Mouse (Mus musculus) testis, adult 2 months (tissue): ENCODE data around the gene Zfp536. TPM values are rescaled to one million over a fixed set of nuclear protein-coding genes. Genes with fewer than 3 reads are reported as not detected.

Experiments used
- H3K27ac ChIP-seq: fragments of 200-500 bp; 2 replicates; pipeline ENCODE4 v1.5.1; 2012; ENCODE audit warnings: low read depth, low read length; ENCODE audit not compliant: control insufficient read depth, insufficient read depth
- H3K27me3 ChIP-seq: fragments of 200-500 bp; 2 replicates; pipeline ENCODE4 v1.6.1; 2012; ENCODE audit warnings: mild to moderate bottlenecking, low read length, moderate library complexity; ENCODE audit not compliant: control insufficient read depth, insufficient read depth
- H3K36me3 ChIP-seq: fragments of 200-500 bp; 2 replicates; pipeline ENCODE4 v1.6.1; 2012; ENCODE audit warnings: mild to moderate bottlenecking, low read length; ENCODE audit not compliant: control insufficient read depth, insufficient read depth
- H3K4me1 ChIP-seq: fragments of 200-500 bp; 2 replicates; pipeline ENCODE4 v1.6.1; 2012; ENCODE audit warnings: low read length; ENCODE audit not compliant: control insufficient read depth, insufficient read depth
- H3K4me3 ChIP-seq: fragments of 200-500 bp; 2 replicates; pipeline ENCODE4 v1.5.1; 2012; ENCODE audit warnings: low read depth, mild to moderate bottlenecking, low read length, moderate library complexity, mixed read lengths; ENCODE audit not compliant: control insufficient read depth
- CTCF ChIP-seq: fragments of 200-500 bp; IDR thresholded peaks from 2 replicates; pipeline ENCODE4 v1.5.1; 2012; ENCODE audit warnings: low read depth, mild to moderate bottlenecking, inconsistent platforms, low read length, moderate library complexity; ENCODE audit not compliant: control insufficient read depth, insufficient read depth, insufficient replicate concordance
- POLR2A ChIP-seq: fragments of 200-500 bp; IDR thresholded peaks from 2 replicates; pipeline ENCODE4 v1.6.1; 2012; ENCODE audit warnings: low read depth, mild to moderate bottlenecking, inconsistent platforms, low read length, moderate library complexity; ENCODE audit not compliant: control insufficient read depth
- polyA plus RNA-seq: library from polyadenylated mRNA; depleted of rRNA; stranded (reverse); fragments of >200 nt; gene quantifications from 2 replicates; pipeline ENCODE4 v1.2.3, GENCODE M21; 2012

Gene Zfp536
- polyA plus RNA-seq, 1 experiment = 3.9 TPM

DNA sequence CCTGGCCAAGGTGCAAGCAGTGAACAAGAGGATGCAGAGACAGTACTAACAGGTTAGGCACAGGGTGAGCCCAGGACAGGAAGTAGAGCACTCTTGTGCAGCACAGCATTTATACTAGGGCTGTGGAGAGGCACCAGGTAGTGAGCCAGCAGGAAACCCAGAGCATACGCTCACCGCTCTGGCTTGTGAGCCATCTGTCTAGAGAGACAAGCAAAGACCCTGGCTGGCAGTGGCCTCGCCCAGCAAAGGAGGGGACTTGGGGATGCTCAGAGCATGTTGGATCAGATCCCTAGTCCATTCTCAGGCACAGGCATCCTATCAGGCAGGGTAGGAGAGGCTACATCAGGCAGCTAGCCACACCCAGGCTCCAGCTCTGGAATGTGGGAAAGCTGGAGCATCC lies 88.2 kb downstream of the Zfp536 start:
- Histone ChIP-seq H3K4me3 (no peak overlapping the region), H3K4me1 (no peaks in the 10 kb centered on the region), H3K27ac (no peak overlapping the region), H3K27me3 (no peaks in the 10 kb centered on the region), H3K36me3 (no peaks in the 10 kb centered on the region)
- TF ChIP-seq CTCF (no peak), POLR2A (no peak)

DNA sequence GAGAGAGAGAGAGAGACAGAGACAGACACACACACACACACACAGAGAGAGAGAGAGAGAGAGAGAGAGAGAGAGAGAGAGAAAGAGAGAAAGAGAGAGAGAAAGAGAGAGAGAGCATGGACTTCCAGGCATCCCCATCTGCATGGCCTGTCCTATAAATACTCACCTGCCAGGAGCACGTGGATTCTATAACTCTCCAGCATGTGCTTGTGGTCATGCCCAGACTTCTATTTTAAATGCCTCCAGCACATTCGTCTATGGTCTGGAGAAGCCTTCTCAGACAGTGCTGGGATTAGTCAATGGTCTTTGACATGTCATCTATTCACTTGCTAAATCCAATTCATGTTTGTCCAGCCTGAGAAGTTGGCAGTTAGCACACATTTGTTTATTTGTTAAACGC lies 92.1 kb downstream of the Zfp536 start:
- no peak overlapping the region for H3K4me3 ChIP-seq
- no peaks in the 10 kb centered on the region for H3K27me3 ChIP-seq
- H3K36me3 ChIP-seq = no peaks in the 10 kb centered on the region
- no peaks in the 10 kb centered on the region for H3K4me1 ChIP-seq
- H3K27ac ChIP-seq = no peak overlapping the region
- TF ChIP-seq POLR2A (no peak), CTCF (no peak)

- no peaks in the 10 kb centered on the region for H3K36me3 ChIP-seq
- no peaks in the 10 kb centered on the region for H3K4me1 ChIP-seq
- H3K27me3 ChIP-seq = no peaks in the 10 kb centered on the region
- no peak overlapping the region for H3K4me3 ChIP-seq
- no peak overlapping the region for H3K27ac ChIP-seq
- TF ChIP-seq POLR2A (no peak), CTCF (no peak)
Observed at GRCm38 (mm10) chr7:37663676-37664365, 109.6 kb downstream of the Zfp536 start.

GRCm38 (mm10) chr7:37648671-37649070 lies 124.8 kb downstream of the Zfp536 start:
- H3K4me3 ChIP-seq = peak overlapping the region; percentile 86

DNA sequence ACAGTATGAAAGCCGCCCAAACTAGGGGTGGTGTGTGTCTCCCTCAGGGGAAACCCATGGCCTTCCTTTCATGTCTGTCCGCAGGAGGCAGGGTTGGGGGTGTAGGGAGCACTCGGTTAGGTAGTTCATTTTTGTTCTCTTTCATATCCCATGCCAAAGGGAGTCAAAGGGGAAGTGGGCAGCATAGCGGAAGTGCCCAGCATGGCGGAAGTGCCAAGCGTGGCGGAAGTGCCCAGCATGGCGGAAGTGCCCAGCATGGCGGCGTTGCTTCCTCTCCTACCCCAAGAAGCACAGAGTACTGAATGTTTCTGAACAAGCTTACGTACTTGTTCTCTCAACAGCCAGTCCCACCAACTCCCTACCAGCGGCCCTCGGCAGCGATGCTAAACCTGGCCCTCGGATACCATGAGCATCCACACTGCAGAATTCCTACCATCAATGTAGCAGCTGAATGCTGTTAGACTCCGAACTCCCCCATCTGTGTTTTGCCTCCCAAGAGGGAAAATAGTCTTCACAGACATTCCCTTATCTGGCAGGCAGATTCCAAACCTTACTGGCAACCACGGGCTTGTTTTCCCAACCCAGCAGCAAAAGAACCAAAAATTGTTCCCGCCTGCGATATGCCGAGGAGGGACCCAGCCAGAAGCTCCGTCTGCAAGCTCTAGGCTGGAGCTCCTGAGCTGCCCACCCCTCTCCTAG lies 125.4 kb downstream of the Zfp536 start:
- Histone ChIP-seq H3K27ac (peak overlapping the region; percentile 14), H3K4me3 (peak overlapping the region; percentile 86), H3K27me3 (no peaks in the 10 kb centered on the region), H3K4me1 (peaks cover 16% of the 10 kb centered on the region), H3K36me3 (no peaks in the 10 kb centered on the region)
- TF ChIP-seq CTCF (no peak), POLR2A (no peak)

More at GRCm38 (mm10) chr7:37648671-37649070, 124.8 kb downstream of the Zfp536 start:
- peak overlapping the region; percentile 24; the same call in 1 of the 2 replicates for H3K27ac ChIP-seq
- no peaks in the 10 kb centered on the region for H3K27me3 ChIP-seq
- H3K36me3 ChIP-seq = no peaks in the 10 kb centered on the region
- H3K4me1 ChIP-seq = peaks cover 16% of the 10 kb centered on the region
- no peak for TF ChIP-seq POLR2A
- no peak for TF ChIP-seq CTCF

GRCm38 (mm10) chr7:37639740-37640397 lies 133.6 kb downstream of the Zfp536 start:
- H3K36me3 ChIP-seq = no peaks in the 10 kb centered on the region
- TF ChIP-seq POLR2A (no peak), CTCF (no peak)
- no peaks in the 10 kb centered on the region for H3K4me1 ChIP-seq
- H3K27me3 ChIP-seq = no peaks in the 10 kb centered on the region
- no peak overlapping the region for H3K4me3 ChIP-seq
- H3K27ac ChIP-seq = no peak overlapping the region

DNA sequence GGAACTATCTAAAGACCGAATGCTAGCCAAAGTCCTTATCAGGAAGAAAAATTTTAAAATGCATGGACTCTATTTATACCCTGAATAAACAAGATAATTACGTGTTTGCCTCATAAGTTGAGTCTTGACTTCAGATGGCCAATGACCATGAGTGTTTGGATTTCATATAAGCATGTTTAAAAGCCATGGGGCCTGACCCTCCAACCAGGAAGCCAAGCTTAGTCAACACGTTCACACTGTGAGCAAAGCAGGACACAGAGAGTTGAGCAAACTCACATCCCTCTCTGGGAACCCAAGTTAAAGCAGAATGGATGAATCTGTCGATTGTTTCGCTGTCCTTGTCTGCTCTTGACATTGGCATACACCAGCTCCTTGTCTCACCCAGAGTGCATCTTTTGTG lies 138.6 kb downstream of the Zfp536 start:
- Histone ChIP-seq H3K27me3 (no peaks in the 10 kb centered on the region), H3K4me3 (no peak overlapping the region), H3K27ac (no peak overlapping the region), H3K4me1 (no peaks in the 10 kb centered on the region), H3K36me3 (no peaks in the 10 kb centered on the region)
- TF ChIP-seq POLR2A = no peak
- no peak for TF ChIP-seq CTCF
